Mouse (Mus musculus) left cerebral cortex, postnatal 25 days (tissue): ENCODE measurements around the gene Rpn2. TPM values are rescaled to one million over a fixed set of nuclear protein-coding genes. Genes with fewer than 3 reads are reported as not detected.

Experiments
- DNase-seq, 2 experiments: peaks; one replicate each; pipeline ENCODE4 v3.0.0; 2022; ENCODE audit warnings: low spot score in 2 of 2, mixed read lengths in 1 of 2
- intact Hi-C: fragments of 180-260 bp; cut with DNase I; formaldehyde crosslinking; loops from one replicate; pipeline ENCODE4 v1.15.1; 2025
- total RNA-seq, 2 experiments: library from RNA; stranded (reverse); gene quantifications; 2 replicates each; pipeline ENCODE4 v1.2.3; 2021

Rpn2 gene
- total RNA-seq, 2 experiments from 2014 or later: 124 to 130 TPM

DNA sequence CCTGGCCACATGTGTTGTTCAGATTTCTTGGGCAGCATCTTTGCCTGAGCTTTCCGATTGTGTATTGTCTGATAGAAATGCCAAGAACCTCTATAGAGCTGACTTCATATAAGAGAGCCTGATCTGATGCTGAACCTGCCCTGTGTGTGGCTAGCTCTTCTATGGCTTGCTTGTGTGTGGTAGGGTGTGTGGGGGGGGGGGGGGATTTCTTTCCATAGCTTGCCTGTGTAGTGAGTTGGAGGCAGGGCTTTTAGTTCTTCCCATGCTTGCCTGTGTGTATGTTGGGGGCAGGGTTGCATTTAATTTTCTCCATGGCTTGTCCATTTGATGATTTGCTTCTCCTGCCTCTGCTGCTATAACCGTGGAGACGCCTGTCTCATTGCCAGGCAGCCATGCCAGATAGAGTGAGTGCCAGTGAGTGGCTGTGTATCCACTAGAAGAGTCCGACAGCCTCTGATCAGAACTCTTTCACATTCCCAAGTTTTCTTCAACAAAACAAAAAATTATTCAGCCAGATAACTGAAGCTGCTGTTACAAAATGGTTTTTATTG is 29.0 kb downstream of the Rpn2 start:
- no peak for DNase-seq
- intact Hi-C loops: no loop called here

- no peak for DNase-seq
- intact Hi-C loops: no loop called here
Measured at GRCm38 (mm10) chr2:157308273-157308917, 29.6 kb downstream of the Rpn2 start.

DNA sequence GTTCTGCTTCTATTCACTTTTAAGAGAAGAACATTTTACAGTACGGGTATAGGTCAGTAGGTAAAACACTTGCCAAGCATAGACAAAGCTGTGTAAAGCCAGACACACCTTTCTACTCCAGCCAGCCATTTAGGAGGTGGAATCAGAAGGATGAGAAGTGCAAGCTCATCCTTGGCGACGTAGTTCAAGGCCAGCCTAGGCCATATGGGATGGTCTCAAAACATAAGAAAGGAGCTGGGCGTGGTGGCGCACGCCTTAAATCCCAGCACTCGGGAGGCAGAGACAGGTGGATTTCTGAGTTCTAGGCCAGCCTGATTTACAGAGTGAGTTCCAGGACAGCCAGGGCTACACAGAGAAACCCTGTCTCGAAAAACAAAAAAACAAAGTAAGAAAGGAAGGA is 30.8 kb downstream of the Rpn2 start:
- intact Hi-C loops: no loop called here
- no peak for DNase-seq

DNA sequence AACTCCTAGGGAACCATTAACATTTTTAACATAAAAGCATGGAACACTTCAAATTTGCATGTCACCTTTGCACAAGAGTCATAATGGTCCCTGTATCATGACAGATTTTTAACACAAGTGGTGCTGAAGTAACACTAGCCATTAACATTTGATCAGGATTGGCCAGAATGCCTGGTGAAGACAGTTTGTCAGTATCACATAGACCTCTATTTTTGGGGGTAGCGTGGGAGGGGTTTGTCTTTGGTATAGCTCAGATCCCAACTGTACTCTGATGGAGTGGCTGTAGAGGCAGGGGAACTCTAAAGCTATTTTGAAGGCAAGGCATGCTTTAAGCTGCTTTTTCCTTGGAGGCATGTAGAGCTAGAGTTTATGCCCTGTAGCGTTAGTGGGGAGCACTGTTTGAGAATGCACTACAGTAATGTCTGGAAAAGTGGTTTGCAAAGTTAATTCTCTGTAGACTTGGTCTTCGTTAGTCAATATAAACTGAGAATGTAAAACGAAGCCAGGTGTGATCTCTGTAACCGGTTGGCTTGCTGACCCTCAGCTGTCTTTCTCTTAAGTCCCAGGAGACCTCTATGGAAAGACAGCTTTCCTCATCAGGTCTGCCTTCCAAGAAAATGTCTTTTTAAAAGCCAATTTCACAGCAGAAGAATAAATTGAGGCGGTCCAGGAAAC is 32.3 kb downstream of the Rpn2 start:
- intact Hi-C loops: no loop called here
- DNase-seq: no peak

DNA sequence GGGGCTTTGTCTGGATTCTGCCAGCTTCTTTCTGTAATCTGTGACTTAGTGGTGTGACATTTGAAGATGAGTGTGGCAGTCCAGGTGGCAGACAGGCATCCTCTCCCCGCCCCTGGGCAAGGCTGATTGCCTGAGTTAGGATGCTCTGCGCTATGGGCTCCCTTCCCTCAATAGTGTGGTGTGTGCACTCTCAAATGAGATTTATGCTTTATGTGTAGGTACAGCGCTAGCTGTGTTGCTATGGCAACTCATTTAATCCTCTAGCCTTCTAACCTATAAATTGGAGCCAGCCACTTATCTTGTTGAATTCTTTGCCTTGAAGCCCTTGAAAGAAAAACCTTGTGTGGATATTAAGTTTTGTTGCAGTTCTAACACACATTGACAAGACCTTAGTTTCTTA is 34.9 kb downstream of the Rpn2 start:
- intact Hi-C loops: no loop called here
- peak in 1 of 2 experiments; percentile 19 for DNase-seq

DNA sequence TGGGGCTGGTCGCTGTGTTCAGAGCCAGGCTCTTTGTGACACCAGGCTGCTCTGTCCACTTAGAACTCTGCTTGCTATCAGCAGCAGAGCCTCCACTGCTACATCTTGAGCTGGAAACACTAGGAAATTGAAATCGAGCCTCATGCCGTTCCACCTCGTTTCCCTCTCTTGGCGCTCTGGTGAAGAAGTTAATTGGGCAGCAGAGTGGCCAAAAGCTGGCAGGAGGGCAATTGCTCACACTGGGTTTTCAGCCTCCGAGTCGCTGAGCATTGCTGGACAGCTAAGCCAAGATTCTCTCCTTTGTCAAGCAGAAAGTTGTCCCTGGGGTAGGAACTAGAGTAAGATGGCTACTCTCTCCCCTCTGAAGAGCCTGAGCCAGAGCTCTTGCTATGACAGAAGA is 35.5 kb downstream of the Rpn2 start:
- intact Hi-C loops: no loop called here
- DNase-seq: peak in 1 of 2 experiments; percentile 25

- no peak for DNase-seq
- intact Hi-C loops: no loop called here
Measured at GRCm38 (mm10) chr2:157315486-157315885, 36.7 kb downstream of the Rpn2 start.

DNA sequence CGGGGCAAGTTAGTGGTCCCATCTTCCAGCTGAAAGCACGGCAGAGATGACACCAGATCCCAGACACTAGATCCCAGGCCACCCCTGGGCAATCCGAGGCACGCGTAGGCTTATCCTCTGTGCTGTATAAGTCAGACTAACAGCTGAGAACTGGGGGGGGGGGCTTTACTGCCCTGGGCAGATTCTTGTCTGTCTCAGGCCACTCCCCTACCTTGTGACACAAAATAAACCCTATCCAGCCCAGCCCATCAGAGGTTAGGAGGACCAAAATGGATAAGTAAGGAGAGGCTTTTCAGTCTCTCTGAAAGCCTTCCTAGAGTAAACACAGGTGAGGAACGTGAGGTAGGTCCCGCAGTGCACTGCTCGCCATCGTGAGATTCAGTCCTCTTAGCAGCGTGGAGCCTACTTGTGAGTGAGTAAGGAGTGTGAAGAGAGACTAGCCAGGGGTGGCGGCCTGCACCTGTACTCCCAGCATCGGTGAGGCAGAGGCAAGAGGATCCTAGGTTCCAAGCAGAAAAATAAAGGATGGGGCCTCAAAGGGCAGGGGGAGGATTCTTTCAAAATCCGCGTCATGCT is 37.6 kb downstream of the Rpn2 start:
- no peak for DNase-seq
- intact Hi-C loops: no loop called here

GRCm38 (mm10) chr2:157317220-157317619 is 38.4 kb downstream of the Rpn2 start:
- intact Hi-C loops: no loop called here
- no peak for DNase-seq

DNA sequence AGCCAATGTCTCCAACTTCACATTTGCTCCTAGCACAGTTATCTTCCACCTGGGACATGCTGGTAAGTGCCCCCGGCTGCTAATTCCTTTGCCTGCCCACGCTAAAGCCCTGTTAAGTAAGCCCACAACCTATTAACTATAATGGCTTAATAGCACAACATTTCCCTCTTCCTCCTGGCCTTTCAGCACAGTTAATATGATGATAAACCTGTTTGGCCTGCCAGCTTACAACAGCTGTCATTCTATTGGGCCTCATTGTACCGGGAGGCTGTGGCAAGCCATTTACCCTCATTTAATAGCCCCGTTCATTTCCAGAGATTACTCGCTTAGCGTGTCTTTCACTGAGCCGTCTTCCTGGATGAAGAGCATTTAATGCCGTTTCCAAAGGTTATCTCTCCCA is 41.3 kb downstream of the Rpn2 start:
- DNase-seq: no peak
- intact Hi-C loops: no loop called here

DNA sequence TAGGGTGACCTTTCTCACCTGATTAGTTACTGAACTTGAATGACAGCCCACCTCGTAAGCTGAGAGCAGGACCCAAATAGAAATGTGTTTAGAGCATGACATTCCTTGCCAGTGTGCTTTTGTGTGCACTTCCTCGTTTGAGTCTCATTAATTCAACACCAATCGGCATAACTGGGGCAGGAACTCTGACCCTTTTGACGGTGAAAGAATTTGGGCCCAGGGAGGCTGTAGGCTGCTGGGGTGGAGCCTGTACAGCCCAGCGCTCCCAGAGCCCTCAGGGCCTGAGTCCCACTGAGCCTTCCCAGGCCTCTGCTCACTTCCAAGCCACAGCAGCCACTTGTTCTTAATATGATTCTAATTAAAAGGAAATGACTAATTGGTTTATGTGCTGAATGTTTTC is 42.1 kb downstream of the Rpn2 start:
- intact Hi-C loops: no loop called here
- DNase-seq: no peak

DNA sequence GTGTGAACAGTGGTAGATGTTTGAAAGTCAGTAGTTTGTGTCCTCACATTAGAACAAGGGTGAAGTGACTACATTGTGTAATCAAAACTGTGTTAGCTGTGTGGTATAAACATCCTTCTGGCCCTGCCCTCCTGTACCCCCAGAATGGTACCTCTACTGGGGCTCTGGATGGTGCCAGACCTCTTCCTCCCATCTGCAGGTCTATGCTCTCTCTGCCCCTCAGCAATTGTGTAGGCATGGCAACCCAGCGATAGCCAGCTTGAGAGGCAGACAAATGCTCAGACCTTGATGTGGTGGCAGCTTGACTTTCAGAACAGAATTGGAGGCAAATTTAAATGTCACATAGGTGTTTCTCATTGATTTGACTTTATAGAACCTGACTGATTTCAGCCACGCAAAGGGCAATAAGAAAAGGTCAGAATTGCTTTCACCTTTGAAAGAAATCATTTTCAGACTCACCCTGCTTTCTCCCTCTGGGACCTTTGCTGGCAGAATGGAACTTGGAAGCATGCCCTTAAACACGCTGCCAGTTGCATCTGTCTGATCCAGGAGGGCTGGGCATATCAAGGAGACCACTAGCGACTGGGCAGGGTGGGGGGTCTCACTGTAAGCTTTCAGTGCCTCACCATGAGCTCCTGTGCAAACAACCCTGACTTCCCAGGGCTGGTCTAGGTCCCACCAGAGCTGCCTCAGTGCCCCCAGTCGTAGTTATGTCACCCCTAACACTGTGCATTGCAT is 43.4 kb downstream of the Rpn2 start:
- DNase-seq: no peak
- intact Hi-C loops: no loop called here

DNA sequence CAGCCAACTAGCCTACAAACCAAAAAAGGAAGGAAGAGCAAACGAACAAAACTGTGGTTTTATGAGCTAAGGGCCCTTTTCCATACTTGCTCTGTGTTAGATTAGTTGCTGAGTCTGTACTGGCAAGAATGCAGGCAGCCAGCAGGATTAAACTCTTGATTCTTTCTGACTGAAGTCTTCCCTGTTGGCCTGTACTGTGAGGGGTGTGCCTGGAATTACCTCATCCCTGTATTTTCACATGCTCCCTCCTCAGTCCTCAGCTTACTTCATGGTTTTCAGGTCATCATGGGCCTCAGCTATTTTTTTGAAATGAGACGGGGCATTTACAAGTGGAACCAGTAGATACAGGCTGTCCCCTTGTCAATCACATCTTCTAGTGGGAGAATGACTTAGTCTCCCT is 46.4 kb downstream of the Rpn2 start:
- no peak for DNase-seq
- intact Hi-C loops: no loop called here

GRCm38 (mm10) chr2:157328106-157328505 is 49.3 kb downstream of the Rpn2 start:
- no peak for DNase-seq
- intact Hi-C loops: no loop called here

DNA sequence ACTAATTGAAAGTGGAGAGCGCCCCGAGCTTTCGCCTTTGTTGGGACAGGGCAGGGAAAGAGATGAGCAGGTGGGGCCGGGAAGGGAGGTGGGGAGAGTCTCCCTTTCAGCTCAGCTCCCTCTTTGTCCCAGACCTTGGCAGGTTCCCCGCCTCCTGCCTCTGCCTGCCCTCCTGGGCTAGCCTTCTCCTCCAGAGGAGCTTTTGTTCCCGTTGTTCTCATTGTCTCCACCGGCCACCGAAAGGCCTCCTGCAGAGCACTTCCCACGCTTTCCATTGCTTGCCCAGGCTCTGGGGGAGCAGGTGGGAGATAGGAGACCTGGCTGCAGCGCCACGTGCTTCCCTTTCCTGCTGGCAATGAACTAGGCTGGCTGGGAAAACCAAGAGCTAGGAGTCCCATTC is 49.8 kb downstream of the Rpn2 start:
- DNase-seq: no peak
- intact Hi-C loops: no loop called here

DNA sequence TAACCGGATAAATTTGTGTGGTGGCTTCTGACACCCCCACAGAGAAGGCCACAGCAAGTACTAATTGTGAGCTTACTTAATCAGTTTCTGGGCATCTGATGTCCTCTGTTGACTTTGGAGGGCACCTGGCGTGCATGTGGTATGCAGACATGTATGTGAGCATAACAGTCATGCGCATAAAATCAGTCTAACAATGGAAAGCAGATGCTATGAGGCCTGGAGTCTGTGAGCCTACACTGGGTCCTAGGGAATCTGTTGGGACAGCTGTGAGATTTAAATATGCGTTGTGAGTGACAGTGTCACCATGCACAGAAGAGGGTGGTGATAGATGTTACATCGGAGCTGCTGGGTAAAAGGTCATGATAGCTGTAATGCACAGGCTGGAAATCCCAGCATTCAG is 53.2 kb downstream of the Rpn2 start:
- DNase-seq: no peak
- intact Hi-C loops: no loop called here

- intact Hi-C loops: loop anchor here (2.0 kb wide), 1 partner anchor 46 kb away; no protein-coding TSS in a partner anchor
- DNase-seq: peak in 1 of 2 experiments; percentile 62
Measured at GRCm38 (mm10) chr2:157338663-157339062, 59.8 kb downstream of the Rpn2 start.

DNA sequence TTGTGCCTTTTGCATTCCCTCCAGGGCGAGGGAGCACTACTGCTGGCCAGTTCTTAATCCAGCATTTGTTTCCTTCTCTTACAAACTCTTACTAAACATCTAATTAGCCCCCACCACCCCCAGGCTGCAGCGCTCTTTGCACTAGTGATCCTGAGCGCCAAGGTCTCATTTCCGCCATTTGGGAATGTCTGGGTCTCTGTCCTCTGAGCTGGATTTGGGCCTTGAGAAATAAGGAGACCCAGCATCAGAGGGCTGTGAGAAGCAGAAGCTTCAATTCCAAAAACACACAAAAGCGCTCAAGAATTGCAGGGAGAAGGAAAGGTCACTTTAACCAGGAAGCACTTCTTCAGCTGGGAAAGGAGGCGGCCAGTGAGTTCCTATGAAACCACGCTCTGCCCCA is 60.7 kb downstream of the Rpn2 start:
- intact Hi-C loops: loop anchor here (2.0 kb wide), 1 partner anchor 47 kb away; no protein-coding TSS in a partner anchor
- DNase-seq: no peak

- intact Hi-C loops: loop anchor here (2.0 kb wide), 1 partner anchor 227 kb away; no protein-coding TSS in a partner anchor
- DNase-seq: peak in 1 of 2 experiments; percentile 74
Measured at GRCm38 (mm10) chr2:157340221-157340741, 61.5 kb downstream of the Rpn2 start.
